ENCODE assay signal across 9 mouse cellular contexts in the genomic region with DNA sequence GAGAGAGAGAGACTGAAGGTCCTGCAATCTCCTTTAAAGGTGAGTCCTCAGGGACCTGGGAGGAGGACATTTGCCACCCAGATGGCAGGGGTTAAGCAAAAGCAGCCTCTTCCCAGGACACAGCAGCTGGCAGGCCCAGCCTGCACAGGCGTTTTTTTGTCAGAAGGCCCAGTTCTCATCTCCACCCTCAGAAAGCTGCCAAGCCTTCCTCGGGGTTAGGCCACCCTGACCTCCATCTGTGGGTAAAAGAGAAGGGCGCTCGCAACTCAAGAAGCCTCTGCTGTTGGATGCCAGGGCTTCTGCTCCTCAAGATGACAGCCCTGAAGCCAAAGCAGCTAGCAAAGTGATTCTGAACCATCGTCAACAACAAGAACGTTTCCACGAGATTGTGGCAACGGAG.
DNase-seq lines count a peak whose midpoint lies in the region; ATAC-seq and TF ChIP-seq lines count a peak whose summit lies in the region.
"Had no signal": no experiment of that assay in that cellular context is flagged by ENCODE, and none has a peak within 500 bp of the region (broad histone marks: within the 10 kb centered on the region; RNA-seq: fewer than 3 reads in every experiment).

No protein-coding gene starts in this region.

- H3K4me1 ChIP-seq in forebrain, embryonic 14.5 days (ENCODE audit: control insufficient read depth, insufficient read depth, low read length): peaks cover 20% of the 10 kb centered on the region
- H3K4me1 ChIP-seq in forebrain, embryonic 12.5 days: peaks cover 24% of the 10 kb centered on the region
- peaks cover 25% of the 10 kb centered on the region for H3K4me1 ChIP-seq in lung, embryonic 14.5 days (ENCODE audit: insufficient read depth)

- no peaks in the 10 kb centered on the region for H3K27me3 ChIP-seq in forebrain, embryonic 14.5 days (replicated peaks; ENCODE audit: control insufficient read depth, insufficient read depth, low read length)
- no peaks in the 10 kb centered on the region for H3K27me3 ChIP-seq in forebrain, embryonic 12.5 days
- no peaks in the 10 kb centered on the region for H3K27me3 ChIP-seq in lung, embryonic 14.5 days (ENCODE audit: insufficient read depth, low read length)
- H3K27me3 ChIP-seq: limb, embryonic 13.5 days had no signal

- no peak overlapping the region for H3K4me3 ChIP-seq in forebrain, embryonic 14.5 days (ENCODE audit: low read depth, low read length)
- H3K4me3 ChIP-seq in forebrain, embryonic 12.5 days (replicated peaks): no peak overlapping the region
- H3K4me3 ChIP-seq in lung, embryonic 14.5 days (ENCODE audit: low read depth, low read length): no peak overlapping the region
- H3K4me3 ChIP-seq: limb, embryonic 13.5 days had no signal

- 58% methylated on average over 8 of the region's 8 CpGs for WGBS in forebrain, embryonic 14.5 days
- 79% methylated on average over 8 of the region's 8 CpGs for whole genome bisulfite sequencing in forebrain, embryonic 12.5 days
- 39% methylated on average over 8 of the region's 8 CpGs for WGBS in lung, embryonic 14.5 days

- peak overlapping the region; percentile 23; the same call in 1 of the 2 replicates for H3K27ac ChIP-seq in forebrain, embryonic 14.5 days (ENCODE audit: low read depth, low read length)
- H3K27ac ChIP-seq in forebrain, embryonic 12.5 days: no peak overlapping the region
- peak overlapping the region; percentile 84 for H3K27ac ChIP-seq in lung, embryonic 14.5 days (ENCODE audit: low read depth)
- H3K27ac ChIP-seq: limb, embryonic 13.5 days had no signal

- H3K9me3 ChIP-seq in forebrain, embryonic 14.5 days (replicated peaks; ENCODE audit: control insufficient read depth, low read length): no peaks in the 10 kb centered on the region
- no peaks in the 10 kb centered on the region for H3K9me3 ChIP-seq in forebrain, embryonic 12.5 days
- H3K9me3 ChIP-seq in lung, embryonic 14.5 days (ENCODE audit: low read depth, low read length): no peaks in the 10 kb centered on the region
- H3K9me3 ChIP-seq: limb, embryonic 13.5 days had no signal

- peak; percentile 37 for DNase-seq in forebrain, embryonic 14.5 days (ENCODE audit: low spot score)
- DNase-seq in Muller cell, postnatal 12 days (ENCODE audit: inconsistent ontology term): peak; percentile 47
- DNase-seq in gastrocnemius, postnatal 36 days: peak; percentile 68 to 75
- DNase-seq in lung, embryonic 14.5 days: peak; percentile 68
- DNase-seq in embryo, embryonic 10 days (ENCODE audit: low spot score): no peak
- DNase-seq in kidney, postnatal 36 days: no peak
- DNase-seq in retina, embryonic 14.5 days (ENCODE audit: low spot score): no peak

- H3K4me2 ChIP-seq in forebrain, embryonic 14.5 days (ENCODE audit: low read length): no peak overlapping the region
- no peak overlapping the region for H3K4me2 ChIP-seq in forebrain, embryonic 12.5 days
- H3K4me2 ChIP-seq in lung, embryonic 14.5 days: no peak overlapping the region
- H3K4me2 ChIP-seq: limb, embryonic 13.5 days had no signal

- no peak overlapping the region for H3K9ac ChIP-seq in forebrain, embryonic 14.5 days (ENCODE audit: low read length)
- H3K9ac ChIP-seq in forebrain, embryonic 12.5 days: no peak overlapping the region
- H3K9ac ChIP-seq in lung, embryonic 14.5 days: no peak overlapping the region
- H3K9ac ChIP-seq: limb, embryonic 13.5 days had no signal

- no peak for TF ChIP-seq CTCF in lung, embryonic 14.5 days (IDR thresholded peaks at IDR 0.05; ENCODE audit: low read depth)

- intact Hi-C loops in gastrocnemius, postnatal 36 days (cut with DNase I): loop anchor here (5.0 kb wide), 3 partner anchors 37 to 278 kb away; partner anchors contain the start of gene Socs2

- H3K36me3 ChIP-seq in forebrain, embryonic 14.5 days (ENCODE audit: control insufficient read depth, insufficient read depth, low read length): no peaks in the 10 kb centered on the region
- H3K36me3 ChIP-seq in forebrain, embryonic 12.5 days (replicated peaks): no peaks in the 10 kb centered on the region
- no peaks in the 10 kb centered on the region for H3K36me3 ChIP-seq in lung, embryonic 14.5 days (ENCODE audit: insufficient read depth)
- H3K36me3 ChIP-seq: limb, embryonic 13.5 days had no signal

- ATAC-seq in forebrain, embryonic 14.5 days: no peak
- ATAC-seq in forebrain, embryonic 12.5 days (ENCODE audit: low FRiP score): no peak
- no peak for ATAC-seq in lung, embryonic 14.5 days (ENCODE audit: insufficient read depth)

Comparison
In these comparisons a context has a peak if more than half of its experiments do, and no peak if none do; other contexts are left out.
1. DNase-seq: peak in forebrain, embryonic 14.5 days (single experiment), Muller cell, postnatal 12 days (single experiment), gastrocnemius, postnatal 36 days (2 of 2) and lung, embryonic 14.5 days (single experiment); none in embryo, embryonic 10 days (single experiment), kidney, postnatal 36 days (0 of 2) and retina, embryonic 14.5 days (single experiment).